Mouse (Mus musculus): ENCODE data around the gene Gm14525. TPM values are rescaled to one million over a fixed set of nuclear protein-coding genes. Genes with fewer than 3 reads are reported as not detected.
"Not testable (repeated sequence)": the region's sequence is repeated elsewhere in the genome, so short reads cannot be mapped to it uniquely, and the experiment has no call there.

Gm14525 gene
- not detected for total RNA-seq (2021)
- long read RNA-seq, experiment 1, result 0 reads
- long read RNA-seq, experiment 2, result 0 reads

DNA sequence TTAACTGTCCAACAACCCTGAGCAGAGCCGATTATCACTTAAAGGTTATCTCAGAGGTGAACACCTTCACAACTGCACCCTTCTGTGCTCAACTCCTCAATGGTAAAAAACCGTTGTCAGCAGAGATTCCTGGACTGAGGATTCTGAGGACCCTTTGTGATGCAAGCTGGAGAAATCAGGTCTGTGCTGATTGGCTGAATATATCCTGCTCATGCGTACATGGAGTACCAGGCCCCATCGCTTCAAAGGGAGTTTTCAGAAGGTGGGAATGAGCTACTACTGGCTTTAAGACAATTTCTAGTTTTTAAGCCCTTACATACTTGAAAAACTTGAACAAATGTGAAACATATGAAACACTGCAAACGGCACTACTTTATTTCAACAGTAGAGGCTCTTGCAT is at the start of gene Gm14525:
TSS of gene Gm14525 (minus strand) at position 101 of the 400 bp plus-strand sequence.
- not testable (repeated sequence) for DNase-seq (ENCODE audit: low spot score in 2 of 2)

Other genes starting within 250 kb of the Gm14525 start
- not detected for gene Slx, start 157.1 kb downstream of the Gm14525 start, total RNA-seq (2021)
- gene Gm6121, start 233.1 kb upstream of the Gm14525 start, total RNA-seq (2021), result not detected

All from adrenal gland, postnatal 4 days (tissue).